Mouse (Mus musculus): Measurements from ENCODE around the gene Klhl29. TPM values are rescaled to one million over a fixed set of nuclear protein-coding genes. Genes with fewer than 3 reads are reported as not detected.

Klhl29 gene
- polyA plus RNA-seq, 1 experiment from 2014 or later, result 2.3 TPM

- 96% methylated on average over 3 of the region's 3 CpGs for WGBS
- no peaks in the 10 kb centered on the region for H3K27me3 ChIP-seq
Measured at GRCm38 (mm10) chr12:5321017-5321416, 54.5 kb downstream of the Klhl29 start.

GRCm38 (mm10) chr12:5319359-5319973 lies 56.0 kb downstream of the Klhl29 start:
- Histone ChIP-seq H3K4me2 (replicated peaks) (no peak overlapping the region), H3K9ac (peak overlapping the region; percentile 35; the same call in 1 of the 2 replicates), H3K27me3 (no peaks in the 10 kb centered on the region), H3K4me1 (peaks cover 26% of the 10 kb centered on the region), H3K27ac (no peak overlapping the region), H3K9me3 (no peaks in the 10 kb centered on the region), H3K4me3 (no peak overlapping the region), H3K36me3 (no peaks in the 10 kb centered on the region)
- ATAC-seq (ENCODE audit: low FRiP score, low read depth), result no peak
- 17% methylated on average over 12 of the region's 12 CpGs for WGBS

More at GRCm38 (mm10) chr12:5321017-5321416, 54.5 kb downstream of the Klhl29 start:
- ATAC-seq (ENCODE audit: low FRiP score, low read depth), result no peak
- Histone ChIP-seq H3K9ac (no peak overlapping the region), H3K4me3 (no peak overlapping the region), H3K36me3 (no peaks in the 10 kb centered on the region), H3K4me2 (replicated peaks) (no peak overlapping the region), H3K27ac (no peak overlapping the region), H3K4me1 (peaks cover 21% of the 10 kb centered on the region), H3K9me3 (no peaks in the 10 kb centered on the region)

GRCm38 (mm10) chr12:5316029-5316567 lies 59.4 kb downstream of the Klhl29 start:
- ATAC-seq (ENCODE audit: low FRiP score, low read depth), result no peak
- Histone ChIP-seq H3K9me3 (no peaks in the 10 kb centered on the region), H3K4me2 (replicated peaks) (no peak overlapping the region), H3K36me3 (peaks cover 14% of the 10 kb centered on the region), H3K4me1 (peaks cover 31% of the 10 kb centered on the region), H3K27me3 (no peaks in the 10 kb centered on the region), H3K27ac (0 out of 2 replicates have a peak overlapping the region, but pooled peaks have one; percentile 23), H3K4me3 (no peak overlapping the region), H3K9ac (no peak overlapping the region)
- 66% methylated on average over 9 of the region's 9 CpGs for WGBS

GRCm38 (mm10) chr12:5307923-5308322 lies 67.6 kb downstream of the Klhl29 start:
- Histone ChIP-seq H3K27me3 (no peaks in the 10 kb centered on the region), H3K4me2 (replicated peaks) (no peak overlapping the region), H3K9ac (no peak overlapping the region), H3K4me1 (no peaks in the 10 kb centered on the region), H3K36me3 (peaks cover 16% of the 10 kb centered on the region), H3K4me3 (no peak overlapping the region), H3K27ac (no peak overlapping the region), H3K9me3 (no peaks in the 10 kb centered on the region)
- no peak for ATAC-seq (ENCODE audit: low FRiP score, low read depth)
- 97% methylated on average over 2 of the region's 2 CpGs for WGBS

GRCm38 (mm10) chr12:5305466-5305865 lies 70.0 kb downstream of the Klhl29 start:
- no peak for ATAC-seq (ENCODE audit: low FRiP score, low read depth)
- no peaks in the 10 kb centered on the region for H3K27me3 ChIP-seq
- H3K27ac ChIP-seq, result no peak overlapping the region
- H3K9me3 ChIP-seq, result no peaks in the 10 kb centered on the region
- H3K4me1 ChIP-seq, result peaks cover 17% of the 10 kb centered on the region
- H3K4me2 ChIP-seq (replicated peaks), result no peak overlapping the region
- no peak overlapping the region for H3K4me3 ChIP-seq
- WGBS, result 42% methylated on average over 1 of the region's 1 CpGs
- H3K36me3 ChIP-seq, result no peaks in the 10 kb centered on the region
- H3K9ac ChIP-seq, result no peak overlapping the region

- Histone ChIP-seq H3K4me1 (peaks cover 32% of the 10 kb centered on the region), H3K9ac (no peak overlapping the region), H3K27ac (no peak overlapping the region), H3K4me2 (replicated peaks) (no peak overlapping the region), H3K9me3 (no peaks in the 10 kb centered on the region), H3K27me3 (no peaks in the 10 kb centered on the region), H3K36me3 (no peaks in the 10 kb centered on the region), H3K4me3 (no peak overlapping the region)
- ATAC-seq (ENCODE audit: low FRiP score, low read depth), result no peak
- 87% methylated on average over 5 of the region's 5 CpGs for WGBS
Measured at GRCm38 (mm10) chr12:5303912-5304311, 71.6 kb downstream of the Klhl29 start.

GRCm38 (mm10) chr12:5303100-5303499 lies 72.4 kb downstream of the Klhl29 start:
- Histone ChIP-seq H3K4me2 (replicated peaks) (no peak overlapping the region), H3K36me3 (no peaks in the 10 kb centered on the region), H3K9ac (no peak overlapping the region), H3K27ac (no peak overlapping the region), H3K4me3 (no peak overlapping the region), H3K27me3 (no peaks in the 10 kb centered on the region), H3K9me3 (no peaks in the 10 kb centered on the region), H3K4me1 (peaks cover 32% of the 10 kb centered on the region)
- no peak for ATAC-seq (ENCODE audit: low FRiP score, low read depth)
- WGBS, result 91% methylated on average over 4 of the region's 4 CpGs

GRCm38 (mm10) chr12:5301841-5302240 lies 73.6 kb downstream of the Klhl29 start:
- Histone ChIP-seq H3K27me3 (no peaks in the 10 kb centered on the region), H3K4me2 (replicated peaks) (no peak overlapping the region), H3K27ac (no peak overlapping the region), H3K4me1 (peaks cover 32% of the 10 kb centered on the region), H3K4me3 (no peak overlapping the region), H3K36me3 (no peaks in the 10 kb centered on the region), H3K9me3 (no peaks in the 10 kb centered on the region), H3K9ac (no peak overlapping the region)
- WGBS, result 67% methylated on average over 5 of the region's 5 CpGs
- ATAC-seq (ENCODE audit: low FRiP score, low read depth), result no peak

GRCm38 (mm10) chr12:5296422-5296821 lies 79.1 kb downstream of the Klhl29 start:
- Histone ChIP-seq H3K27me3 (no peaks in the 10 kb centered on the region), H3K4me3 (no peak overlapping the region), H3K36me3 (no peaks in the 10 kb centered on the region), H3K9me3 (no peaks in the 10 kb centered on the region), H3K4me1 (peaks cover 22% of the 10 kb centered on the region), H3K9ac (no peak overlapping the region), H3K4me2 (replicated peaks) (no peak overlapping the region), H3K27ac (no peak overlapping the region)
- ATAC-seq (ENCODE audit: low FRiP score, low read depth), result no peak
- WGBS, result 71% methylated on average over 7 of the region's 7 CpGs

GRCm38 (mm10) chr12:5292316-5292715 lies 83.2 kb downstream of the Klhl29 start:
- no peaks in the 10 kb centered on the region for H3K9me3 ChIP-seq
- ATAC-seq (ENCODE audit: low FRiP score, low read depth), result no peak
- H3K4me3 ChIP-seq, result no peak overlapping the region
- H3K27ac ChIP-seq, result no peak overlapping the region
- 84% methylated on average over 7 of the region's 7 CpGs for WGBS
- H3K27me3 ChIP-seq, result no peaks in the 10 kb centered on the region
- no peaks in the 10 kb centered on the region for H3K36me3 ChIP-seq
- no peak overlapping the region for H3K4me2 ChIP-seq (replicated peaks)
- H3K9ac ChIP-seq, result no peak overlapping the region
- no peaks in the 10 kb centered on the region for H3K4me1 ChIP-seq

GRCm38 (mm10) chr12:5285579-5285978 lies 89.9 kb downstream of the Klhl29 start:
- H3K4me1 ChIP-seq, result peaks cover 19% of the 10 kb centered on the region; the same call in 1 of the 2 replicates
- no peak overlapping the region for H3K27ac ChIP-seq
- no peaks in the 10 kb centered on the region for H3K36me3 ChIP-seq
- H3K4me2 ChIP-seq (replicated peaks), result no peak overlapping the region
- ATAC-seq (ENCODE audit: low FRiP score, low read depth), result no peak
- 77% methylated on average over 11 of the region's 11 CpGs for WGBS
- H3K9me3 ChIP-seq, result no peaks in the 10 kb centered on the region
- H3K27me3 ChIP-seq, result no peaks in the 10 kb centered on the region
- no peak overlapping the region for H3K4me3 ChIP-seq
- no peak overlapping the region for H3K9ac ChIP-seq

- Histone ChIP-seq H3K4me2 (replicated peaks) (no peak overlapping the region), H3K4me1 (peaks cover 22% of the 10 kb centered on the region), H3K4me3 (no peak overlapping the region), H3K9me3 (no peaks in the 10 kb centered on the region), H3K36me3 (no peaks in the 10 kb centered on the region), H3K27ac (no peak overlapping the region), H3K9ac (no peak overlapping the region), H3K27me3 (no peaks in the 10 kb centered on the region)
- 85% methylated on average over 6 of the region's 6 CpGs for WGBS
- ATAC-seq (ENCODE audit: low FRiP score, low read depth), result no peak
Measured at GRCm38 (mm10) chr12:5284961-5285360, 90.5 kb downstream of the Klhl29 start.

GRCm38 (mm10) chr12:5283654-5284053 lies 91.8 kb downstream of the Klhl29 start:
- Histone ChIP-seq H3K27me3 (no peaks in the 10 kb centered on the region), H3K9me3 (no peaks in the 10 kb centered on the region), H3K4me1 (peaks cover 27% of the 10 kb centered on the region), H3K4me3 (no peak overlapping the region), H3K36me3 (no peaks in the 10 kb centered on the region), H3K27ac (no peak overlapping the region), H3K9ac (no peak overlapping the region), H3K4me2 (replicated peaks) (no peak overlapping the region)
- ATAC-seq (ENCODE audit: low FRiP score, low read depth), result no peak
- WGBS, result 66% methylated on average over 2 of the region's 2 CpGs
